Mouse (Mus musculus) stomach, postnatal 0 days (tissue): Measurements from ENCODE around the gene Mob3b. TPM values are rescaled to one million over a fixed set of nuclear protein-coding genes. Genes with fewer than 3 reads are reported as not detected.
A peak's percentile ranks its signal among the peaks of the same experiment; 100 is the strongest.

Experiments
- ATAC-seq: fragments of 200-750 bp; cut with Nextera tagmentation; 2 replicates; pipeline ENCODE4 v1.8.0; 2017; ENCODE audit not compliant: low FRiP score, low TSS enrichment
- DNase-seq: peaks from one replicate; pipeline ENCODE4 v3.0.0-alpha.2; 2016; ENCODE audit warnings: low spot score
- H3K27ac ChIP-seq: fragments of 300-500 bp; sonication (generic); replicated peaks from 2 replicates; pipeline ENCODE4 v1.5.1; 2014; ENCODE audit warnings: mild to moderate bottlenecking, control low read depth
- H3K27me3 ChIP-seq: fragments of 300-500 bp; sonication (generic); 2 replicates; pipeline ENCODE4 v1.6.1; 2014; ENCODE audit warnings: low read length; ENCODE audit not compliant: control insufficient read depth, insufficient read depth
- H3K36me3 ChIP-seq: fragments of 300-500 bp; sonication (generic); 2 replicates; pipeline ENCODE4 v1.6.1; 2014; ENCODE audit warnings: low read length, mixed read lengths; ENCODE audit not compliant: control insufficient read depth, insufficient read depth
- H3K4me1 ChIP-seq: fragments of 300-500 bp; sonication (generic); replicated peaks from 2 replicates; pipeline ENCODE4 v1.6.1; 2014; ENCODE audit warnings: antibody characterized with exemption; ENCODE audit not compliant: control insufficient read depth, insufficient read depth
- H3K4me2 ChIP-seq: fragments of 300-500 bp; sonication (generic); replicated peaks from 2 replicates; pipeline ENCODE4 v1.6.1; 2014; ENCODE audit warnings: low read depth, mild to moderate bottlenecking, control low read depth, moderate library complexity
- H3K4me3 ChIP-seq: fragments of 300-500 bp; sonication (generic); 2 replicates; pipeline ENCODE4 v1.5.1; 2014; ENCODE audit warnings: low read depth, low read length, control low read depth
- H3K9ac ChIP-seq: fragments of 300-500 bp; sonication (generic); 2 replicates; pipeline ENCODE4 v1.6.1; 2014; ENCODE audit warnings: mild to moderate bottlenecking, low read length, control low read depth, mixed read lengths
- H3K9me3 ChIP-seq: fragments of 300-500 bp; sonication (generic); 2 replicates; pipeline ENCODE4 v1.6.1; 2016; ENCODE audit warnings: low read length; ENCODE audit not compliant: control insufficient read depth
- CTCF ChIP-seq: IDR thresholded peaks from 2 replicates; pipeline ENCODE4 v1.5.1; 2016; ENCODE audit warnings: antibody characterized with exemption, low read depth, mild to moderate bottlenecking, moderate library complexity
- EP300 ChIP-seq: optimal IDR thresholded peaks from 2 replicates; pipeline ENCODE3; 2016; ENCODE audit warnings: antibody characterized with exemption
- WGBS: fragments of 180-500 bp; shearing (Covaris S2); extraction: QIAGEN DNeasy Blood & Tissue Kit; methylation state at CpG from one replicate; pipeline ENCODE4 v1.1.7; 2014; 5-methylcytosine and 5-hydroxymethylcytosine counted together
- polyA plus RNA-seq: library from polyadenylated mRNA; unstranded; fragments of >200 nt; fragmentation: Nextera tagmentation; extraction: Ambion mirVana; gene quantifications from 2 replicates; pipeline ENCODE4 v1.2.1, GENCODE M21; 2015

Gene Mob3b
- polyA plus RNA-seq, 1 experiment from 2014 or later = 15.0 TPM

DNA sequence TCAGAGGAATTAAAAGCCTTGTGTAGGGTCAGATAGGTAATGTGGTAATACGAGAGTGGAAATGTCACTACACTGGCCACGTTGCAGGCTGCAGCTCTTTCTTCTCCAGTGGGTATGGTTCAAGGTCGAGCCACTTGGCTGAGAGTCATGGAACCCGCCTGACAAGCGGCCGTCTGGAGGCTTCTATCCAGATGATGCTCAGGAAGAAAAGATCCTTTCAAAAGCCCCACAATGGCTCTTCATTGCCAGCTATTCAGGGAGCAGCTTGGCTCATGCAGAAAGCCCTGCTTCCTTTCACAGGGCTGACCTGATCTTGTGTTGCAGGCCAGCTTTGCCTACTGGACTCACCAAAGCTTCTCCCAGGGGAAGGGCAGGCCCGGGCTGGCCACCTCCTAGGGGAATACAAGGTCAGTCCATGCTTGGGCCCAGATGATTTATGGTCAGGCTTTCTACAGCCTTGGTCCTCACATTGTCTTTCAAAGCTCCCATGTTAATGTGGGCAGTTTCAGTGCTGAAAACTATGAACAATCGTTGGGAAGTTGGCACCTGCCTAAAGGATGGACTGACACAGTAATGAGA is 176.7 kb downstream of the Mob3b start:
- 81% methylated on average over 8 of the region's 8 CpGs for WGBS
- TF ChIP-seq CTCF (no peak), EP300 (no peak)
- ATAC-seq (no peak), DNase-seq (no peak)
- no peaks in the 10 kb centered on the region for H3K4me1 ChIP-seq
- H3K36me3 ChIP-seq = no peaks in the 10 kb centered on the region
- H3K9ac ChIP-seq = no peak overlapping the region
- H3K4me3 ChIP-seq = no peak overlapping the region
- no peaks in the 10 kb centered on the region for H3K9me3 ChIP-seq
- no peak overlapping the region for H3K27ac ChIP-seq
- no peak overlapping the region for H3K4me2 ChIP-seq
- no peaks in the 10 kb centered on the region for H3K27me3 ChIP-seq

DNA sequence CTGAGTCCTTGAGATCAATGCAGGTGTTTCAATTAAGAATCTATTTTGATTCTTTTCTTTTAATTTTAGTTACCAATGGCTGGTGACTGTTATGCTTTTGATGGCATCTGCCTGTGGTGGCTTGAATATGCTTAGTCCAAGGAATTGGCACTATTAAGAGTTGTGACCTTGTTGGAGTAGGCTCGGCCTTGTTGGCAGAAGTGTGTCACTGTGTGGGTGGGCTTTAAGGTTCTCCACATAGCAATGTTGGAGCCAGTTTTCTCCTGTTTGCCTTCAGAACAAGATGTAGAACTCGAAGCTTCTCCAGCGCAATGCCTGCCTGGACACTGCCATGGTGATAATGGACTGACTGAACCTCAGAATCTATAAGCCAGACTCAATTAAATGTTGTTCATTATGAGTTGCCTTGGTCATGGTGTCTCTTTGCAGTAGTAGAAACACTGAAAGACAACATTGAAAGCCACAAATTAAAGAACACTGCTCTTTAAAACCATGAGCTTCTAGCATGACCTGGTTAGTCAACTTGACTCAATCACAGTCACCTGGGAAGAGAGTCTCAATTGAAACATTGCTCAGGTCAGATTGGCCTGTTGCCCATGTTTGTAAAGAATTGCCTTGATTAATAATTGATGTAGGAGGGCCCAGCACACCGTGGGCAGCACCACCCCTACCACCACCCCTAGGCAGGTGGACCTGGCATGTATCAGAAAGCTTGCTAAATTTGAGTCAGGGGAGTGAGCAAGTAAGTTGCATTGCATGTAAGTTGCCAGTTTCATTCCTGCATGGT is 180.2 kb downstream of the Mob3b start:
- H3K4me3 ChIP-seq = no peak overlapping the region
- DNase-seq = no peak
- H3K9ac ChIP-seq = no peak overlapping the region
- no peak for ATAC-seq
- peak overlapping the region; percentile 45; the same call in 1 of the 2 replicates for H3K27ac ChIP-seq
- H3K9me3 ChIP-seq = no peaks in the 10 kb centered on the region
- TF ChIP-seq CTCF (no peak), EP300 (no peak)
- H3K27me3 ChIP-seq = no peaks in the 10 kb centered on the region
- H3K4me2 ChIP-seq = no peak overlapping the region
- no peaks in the 10 kb centered on the region for H3K4me1 ChIP-seq
- H3K36me3 ChIP-seq = no peaks in the 10 kb centered on the region
- 77% methylated on average over 4 of the region's 4 CpGs for WGBS

DNA sequence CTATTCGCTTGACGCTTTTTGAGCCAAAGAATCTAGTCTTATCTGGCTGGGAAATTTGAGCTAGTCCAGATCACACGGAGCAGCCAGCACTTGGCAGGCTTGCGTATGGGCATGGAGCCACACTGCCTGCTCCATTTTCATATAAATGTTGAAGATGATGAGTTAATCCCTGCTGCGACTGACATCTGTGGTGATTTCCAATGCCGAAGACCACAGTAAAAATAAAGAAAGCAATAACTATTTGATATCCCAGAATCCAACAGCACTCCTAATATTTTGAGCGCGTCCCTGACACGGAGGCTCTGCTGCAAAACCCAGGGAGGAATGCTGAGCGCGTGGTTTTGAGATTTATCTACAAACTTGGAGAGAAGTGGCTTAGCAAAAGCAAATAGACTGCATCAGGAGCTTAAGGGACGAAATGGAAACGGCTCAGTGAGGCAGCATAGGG is 180.9 kb downstream of the Mob3b start:
- WGBS = 35% methylated on average over 13 of the region's 13 CpGs
- H3K9ac ChIP-seq = no peak overlapping the region
- H3K36me3 ChIP-seq = no peaks in the 10 kb centered on the region
- no peak overlapping the region for H3K4me3 ChIP-seq
- DNase-seq (no peak), ATAC-seq (no peak)
- peak overlapping the region; percentile 29 for H3K4me2 ChIP-seq
- peak overlapping the region; percentile 45; the same call in 1 of the 2 replicates for H3K27ac ChIP-seq
- no peaks in the 10 kb centered on the region for H3K9me3 ChIP-seq
- H3K27me3 ChIP-seq = no peaks in the 10 kb centered on the region
- TF ChIP-seq EP300 (no peak), CTCF (no peak)
- no peaks in the 10 kb centered on the region for H3K4me1 ChIP-seq

DNA sequence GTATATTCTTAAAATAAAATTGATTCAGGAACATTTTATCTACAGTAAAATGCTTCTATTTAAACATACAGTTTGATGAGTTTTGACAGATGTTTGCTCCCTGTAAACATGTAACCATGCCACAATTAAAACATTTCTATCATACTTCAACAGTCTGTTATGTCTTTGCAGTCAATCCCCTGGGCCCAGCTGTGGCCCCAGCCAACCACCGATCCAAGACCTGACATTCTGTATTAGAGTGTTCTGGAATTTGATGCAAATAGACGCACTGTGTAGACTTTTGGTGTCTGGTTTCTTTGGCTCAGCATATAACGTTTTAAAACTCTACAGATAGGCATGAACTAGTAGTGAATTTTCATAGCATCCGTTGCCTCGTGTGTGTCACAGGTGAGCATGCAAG is 182.5 kb downstream of the Mob3b start:
- Histone ChIP-seq H3K27me3 (no peaks in the 10 kb centered on the region), H3K36me3 (no peaks in the 10 kb centered on the region), H3K27ac (no peak overlapping the region), H3K4me2 (no peak overlapping the region), H3K4me1 (no peaks in the 10 kb centered on the region), H3K4me3 (no peak overlapping the region), H3K9me3 (no peaks in the 10 kb centered on the region), H3K9ac (no peak overlapping the region)
- WGBS = 59% methylated on average over 5 of the region's 5 CpGs
- TF ChIP-seq CTCF (no peak), EP300 (no peak)
- no peak for ATAC-seq
- DNase-seq = no peak

DNA sequence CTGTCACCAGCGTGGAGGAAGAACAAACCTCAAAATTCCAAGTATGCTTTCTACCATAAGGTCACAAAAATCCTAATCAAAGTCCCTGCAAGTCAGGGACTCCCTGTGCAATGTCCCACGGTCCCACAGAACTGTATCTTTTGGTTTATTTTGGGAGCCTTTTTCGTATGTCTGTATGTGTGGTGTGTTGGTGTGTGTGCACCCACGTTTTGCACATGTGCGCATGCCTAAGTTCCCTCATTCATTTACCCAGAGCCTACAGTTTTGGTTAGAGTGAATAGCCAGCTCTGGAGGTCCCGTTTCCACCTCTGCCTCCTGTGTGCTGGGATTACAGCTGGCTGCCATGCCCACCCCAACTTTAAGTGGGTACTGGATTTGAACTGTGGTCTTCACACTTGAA is 189.7 kb downstream of the Mob3b start:
- Histone ChIP-seq H3K27ac (no peak overlapping the region), H3K27me3 (no peaks in the 10 kb centered on the region), H3K9me3 (no peaks in the 10 kb centered on the region), H3K4me1 (peaks cover 6% of the 10 kb centered on the region), H3K36me3 (no peaks in the 10 kb centered on the region), H3K4me2 (no peak overlapping the region), H3K4me3 (no peak overlapping the region), H3K9ac (no peak overlapping the region)
- TF ChIP-seq EP300 = no peak
- no peak for TF ChIP-seq CTCF
- DNase-seq (no peak), ATAC-seq (no peak)
- 77% methylated on average over 6 of the region's 6 CpGs for WGBS

DNA sequence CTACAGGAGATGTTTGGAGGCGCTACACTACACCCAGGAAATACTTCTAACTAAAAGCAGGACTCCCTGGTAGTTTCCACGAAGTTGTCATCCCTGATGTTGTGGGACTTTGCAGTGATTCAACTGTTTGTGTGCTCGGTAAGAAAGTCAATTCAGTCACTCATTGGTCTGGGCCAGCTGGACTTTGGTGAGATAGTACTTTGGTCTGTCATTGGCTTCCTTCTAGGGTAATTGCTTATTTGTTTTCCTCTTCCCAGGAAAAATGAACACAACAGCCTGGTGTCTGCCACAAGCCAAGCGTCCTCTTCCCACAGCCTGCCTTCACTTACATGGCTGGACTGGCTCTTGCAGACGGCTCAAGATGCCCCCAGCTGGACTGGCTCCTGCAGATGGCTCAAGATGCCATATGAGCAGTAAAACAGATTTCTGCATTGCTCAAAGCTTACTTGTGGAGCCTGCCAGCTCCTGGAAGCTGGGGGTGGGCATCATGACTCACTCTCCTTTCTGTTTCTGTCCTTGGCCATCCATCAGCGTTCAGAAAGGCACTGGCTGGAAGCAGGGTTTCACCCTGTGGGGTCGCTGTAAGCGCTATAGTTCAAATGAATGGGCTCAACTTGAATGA is 190.8 kb downstream of the Mob3b start:
- no peak overlapping the region for H3K9ac ChIP-seq
- no peak for ATAC-seq
- H3K27me3 ChIP-seq = no peaks in the 10 kb centered on the region
- no peak overlapping the region for H3K4me3 ChIP-seq
- TF ChIP-seq EP300 (no peak), CTCF (no peak)
- H3K9me3 ChIP-seq = no peaks in the 10 kb centered on the region
- H3K36me3 ChIP-seq = no peaks in the 10 kb centered on the region
- 55% methylated on average over 8 of the region's 8 CpGs for WGBS
- H3K4me1 ChIP-seq = peaks cover 6% of the 10 kb centered on the region
- H3K4me2 ChIP-seq = no peak overlapping the region
- H3K27ac ChIP-seq = no peak overlapping the region
- DNase-seq = no peak
